Mouse (Mus musculus) liver, postnatal 0 days (tissue): ENCODE results near the gene F2r. TPM values are rescaled to one million over a fixed set of nuclear protein-coding genes. Genes with fewer than 3 reads are reported as not detected.
A peak's percentile ranks its signal among the peaks of the same experiment; 100 is the strongest.

Experiments used
- ATAC-seq: fragments of 200-750 bp; cut with Nextera tagmentation; 2 replicates; pipeline ENCODE4 v1.8.0; 2017; ENCODE audit warnings: mild to moderate bottlenecking, moderate library complexity
- DNase-seq: peaks from one replicate; pipeline ENCODE4 v3.0.0-alpha.2; 2016
- H3K27ac ChIP-seq: fragments of 300-500 bp; sonication (generic); 2 replicates; pipeline ENCODE4 v1.5.1; 2014; ENCODE audit warnings: antibody characterized with exemption, moderate library complexity, mild to moderate bottlenecking, low read depth
- H3K27me3 ChIP-seq: fragments of 300-500 bp; sonication (generic); 2 replicates; pipeline ENCODE4 v1.6.1; 2014; ENCODE audit warnings: low read length, control low read depth, mixed read lengths; ENCODE audit not compliant: insufficient read depth
- H3K36me3 ChIP-seq: fragments of 300-500 bp; sonication (generic); replicated peaks from 2 replicates; pipeline ENCODE4 v1.6.1; 2014; ENCODE audit warnings: mild to moderate bottlenecking, control low read depth, low read length, moderate library complexity, mixed read lengths; ENCODE audit not compliant: insufficient read depth
- H3K4me1 ChIP-seq: fragments of 300-500 bp; sonication (generic); 2 replicates; pipeline ENCODE4 v1.6.1; 2014; ENCODE audit warnings: antibody characterized with exemption, mild to moderate bottlenecking, control low read depth; ENCODE audit not compliant: insufficient read depth
- H3K4me2 ChIP-seq: fragments of 300-500 bp; sonication (generic); 2 replicates; pipeline ENCODE4 v1.6.1; 2014; ENCODE audit warnings: low read depth, mild to moderate bottlenecking, low read length, moderate library complexity, mixed read lengths
- H3K4me3 ChIP-seq: fragments of 300-500 bp; sonication (generic); 2 replicates; pipeline ENCODE4 v1.5.1; 2014; ENCODE audit warnings: low read depth, low read length
- H3K9ac ChIP-seq: fragments of 300-500 bp; sonication (generic); replicated peaks from 2 replicates; pipeline ENCODE4 v1.6.1; 2014; ENCODE audit warnings: mild to moderate bottlenecking, moderate library complexity
- H3K9me3 ChIP-seq: fragments of 300-500 bp; sonication (generic); 2 replicates; pipeline ENCODE4 v1.6.1; 2016; ENCODE audit warnings: mild to moderate bottlenecking, control low read depth, low read length, mixed read lengths
- CTCF ChIP-seq: sonication (generic); IDR thresholded peaks from 2 replicates; pipeline ENCODE4 v1.5.1; 2016; ENCODE audit warnings: antibody characterized with exemption, low read depth
- EP300 ChIP-seq: IDR thresholded peaks from 2 replicates; pipeline ENCODE4 v1.6.1; 2016; ENCODE audit warnings: antibody characterized with exemption, low read depth, mild to moderate bottlenecking
- whole genome bisulfite sequencing: fragments of 180-500 bp; shearing (Covaris S2); extraction: QIAGEN DNeasy Blood & Tissue Kit; methylation state at CpG from one replicate; pipeline ENCODE4 v1.1.7; 2014; ENCODE audit not compliant: insufficient replicate concordance; 5-methylcytosine and 5-hydroxymethylcytosine counted together
- polyA plus RNA-seq: library from polyadenylated mRNA; unstranded; fragments of >200 nt; fragmentation: Nextera tagmentation; extraction: Ambion mirVana; gene quantifications from 2 replicates; pipeline ENCODE4 v1.2.1, GENCODE M21; 2015

The F2r gene
- polyA plus RNA-seq, 1 experiment from 2014 or later = 28.6 TPM

GRCm38 (mm10) chr13:95566841-95567551 lies 51.3 kb downstream of the F2r start:
- TF ChIP-seq EP300 (peak; percentile 21; the same call in 1 of the 2 replicates), CTCF (no peak)
- H3K4me1 ChIP-seq = no peaks in the 10 kb centered on the region

GRCm38 (mm10) chr13:95563693-95564092 lies 54.6 kb downstream of the F2r start:
- TF ChIP-seq CTCF (peak; percentile 96), EP300 (no peak)
- Histone ChIP-seq H3K36me3 (no peaks in the 10 kb centered on the region), H3K9ac (no peak overlapping the region), H3K27ac (no peak overlapping the region), H3K4me3 (no peak overlapping the region), H3K9me3 (peaks cover 3% of the 10 kb centered on the region; the same call in 1 of the 2 replicates), H3K4me1 (no peaks in the 10 kb centered on the region), H3K27me3 (no peaks in the 10 kb centered on the region), H3K4me2 (no peak overlapping the region)
- DNase-seq = peak; percentile 75
- WGBS = 0% methylated on average over 3 of the region's 3 CpGs
- ATAC-seq = peak; percentile 72

More at GRCm38 (mm10) chr13:95566841-95567551, 51.3 kb downstream of the F2r start:
- no peak overlapping the region for H3K4me2 ChIP-seq
- H3K27ac ChIP-seq = no peak overlapping the region
- whole genome bisulfite sequencing = 81% methylated on average over 15 of the region's 15 CpGs
- H3K9me3 ChIP-seq = peaks cover 12% of the 10 kb centered on the region; the same call in 1 of the 2 replicates
- no peak overlapping the region for H3K4me3 ChIP-seq
- H3K9ac ChIP-seq = no peak overlapping the region
- DNase-seq (no peak), ATAC-seq (peak; percentile 65)
- H3K36me3 ChIP-seq = no peaks in the 10 kb centered on the region
- H3K27me3 ChIP-seq = no peaks in the 10 kb centered on the region

GRCm38 (mm10) chr13:95563066-95563610 lies 55.1 kb downstream of the F2r start:
- ATAC-seq = no peak
- 59% methylated on average over 10 of the region's 10 CpGs for WGBS
- no peak for DNase-seq

GRCm38 (mm10) chr13:95557326-95557725 lies 61.0 kb downstream of the F2r start:
- TF ChIP-seq CTCF (no peak), EP300 (no peak)

More at GRCm38 (mm10) chr13:95563066-95563610, 55.1 kb downstream of the F2r start:
- no peak overlapping the region for H3K4me3 ChIP-seq
- H3K4me1 ChIP-seq = no peaks in the 10 kb centered on the region
- no peaks in the 10 kb centered on the region for H3K36me3 ChIP-seq
- no peaks in the 10 kb centered on the region for H3K27me3 ChIP-seq
- no peaks in the 10 kb centered on the region for H3K9me3 ChIP-seq
- H3K27ac ChIP-seq = no peak overlapping the region
- H3K9ac ChIP-seq = no peak overlapping the region
- no peak overlapping the region for H3K4me2 ChIP-seq
- TF ChIP-seq CTCF (no peak), EP300 (no peak)

GRCm38 (mm10) chr13:95553885-95554492 lies 64.3 kb downstream of the F2r start:
- Histone ChIP-seq H3K9me3 (no peaks in the 10 kb centered on the region), H3K9ac (no peak overlapping the region), H3K4me1 (peaks cover 6% of the 10 kb centered on the region; the same call in 1 of the 2 replicates), H3K27me3 (0 out of 2 replicates have a peak, but pooled peaks cover 4% of the 10 kb centered on the region), H3K36me3 (no peaks in the 10 kb centered on the region), H3K4me2 (no peak overlapping the region), H3K4me3 (no peak overlapping the region), H3K27ac (peak overlapping the region; percentile 66; the same call in 1 of the 2 replicates)
- WGBS = 39% methylated on average over 11 of the region's 11 CpGs
- TF ChIP-seq EP300 = no peak
- DNase-seq (peak; percentile 34), ATAC-seq (peak; percentile 88)

More at GRCm38 (mm10) chr13:95557326-95557725, 61.0 kb downstream of the F2r start:
- peaks cover 6% of the 10 kb centered on the region; the same call in 1 of the 2 replicates for H3K4me1 ChIP-seq
- H3K4me3 ChIP-seq = no peak overlapping the region
- no peak overlapping the region for H3K27ac ChIP-seq
- no peak overlapping the region for H3K4me2 ChIP-seq
- DNase-seq (no peak), ATAC-seq (no peak)
- no peaks in the 10 kb centered on the region for H3K36me3 ChIP-seq
- H3K9me3 ChIP-seq = no peaks in the 10 kb centered on the region
- WGBS = 81% methylated on average over 7 of the region's 7 CpGs
- no peaks in the 10 kb centered on the region for H3K27me3 ChIP-seq
- no peak overlapping the region for H3K9ac ChIP-seq

Other genes with a start within 250 kb of the F2r start
- 11.7 TPM in 2 replicates for gene Aggf1, start 243.1 kb downstream of the F2r start, polyA plus RNA-seq
- gene Crhbp, start 173.6 kb downstream of the F2r start, polyA plus RNA-seq = 0.11 and 0.18 TPM in 2 replicates
- not detected in 2 replicates for gene S100z, start 139.8 kb downstream of the F2r start, polyA plus RNA-seq
- 0.20 and 0.31 TPM in 2 replicates for gene F2rl1, start 93.3 kb downstream of the F2r start, polyA plus RNA-seq
- gene F2rl2, start 78.4 kb upstream of the F2r start, polyA plus RNA-seq = 10.7 and 13.0 TPM in 2 replicates